Mouse (Mus musculus) heart, postnatal 0 days (tissue): ENCODE data around the gene Plekhg3.

Experiments used
- CTCF ChIP-seq: IDR thresholded peaks from 2 replicates; pipeline ENCODE4 v1.5.1; 2016; ENCODE audit warnings: antibody characterized with exemption, control low read depth, low read depth
- EP300 ChIP-seq: IDR thresholded peaks from 2 replicates; pipeline ENCODE4 v1.6.1; 2016; ENCODE audit warnings: antibody characterized with exemption, low read depth

- TF ChIP-seq EP300 (no peak), CTCF (no peak)
These were observed 35.3 kb upstream of the Plekhg3 start for GRCm38 (mm10) chr12:76495381-76495780.
